Mouse (Mus musculus) kidney, adult 10 weeks (tissue): Measurements from ENCODE around the gene Lhx3. TPM values are rescaled to one million over a fixed set of nuclear protein-coding genes. Genes with fewer than 3 reads are reported as not detected.

Experiments used
- polyA plus RNA-seq: library from polyadenylated mRNA; stranded (reverse); fragments of 350-450 nt; fragmentation: Illumina TruSeq; extraction: RNeasy Lipid Tissue Mini Kit (QIAGEN cat#74804); gene quantifications from one replicate; pipeline ENCODE4 v1.2.3, GENCODE M21; 2014; ENCODE audit warnings: low read depth, low replicate concordance

The Lhx3 gene
- not detected for polyA plus RNA-seq

GRCm38 (mm10) chr2:26208126-26208789 is at the start of gene Lhx3:
Gene Lhx3 (minus strand): TSS chr2:26208289.

GRCm38 (mm10) chr2:26237290-26237782 is 29.2 kb upstream of the Lhx3 start, which contains the start of gene Qsox2:
Gene Qsox2 (minus strand): TSS chr2:26237525.

Other genes starting within 250 kb of the Lhx3 start
- gene Camsap1, start 225.0 kb downstream of the Lhx3 start, polyA plus RNA-seq: 6.3 TPM
- 40.3 TPM for gene Ubac1, start 186.5 kb downstream of the Lhx3 start, polyA plus RNA-seq
- 14.6 TPM for gene Nacc2, start 85.1 kb downstream of the Lhx3 start, polyA plus RNA-seq
- gene Qsox2, start 29.2 kb upstream of the Lhx3 start, polyA plus RNA-seq: 10.4 TPM
- not detected for gene Ccdc187, start 86.3 kb upstream of the Lhx3 start, polyA plus RNA-seq
- 0.65 TPM for gene Gpsm1, start 107.2 kb upstream of the Lhx3 start, polyA plus RNA-seq
- 1.3 TPM for gene Dnlz, start 143.8 kb upstream of the Lhx3 start, polyA plus RNA-seq
- gene Card9, start 152.6 kb upstream of the Lhx3 start, polyA plus RNA-seq: not detected
- 3.8 TPM for gene Snapc4, start 172.4 kb upstream of the Lhx3 start, polyA plus RNA-seq
- gene Entr1, start 181.0 kb upstream of the Lhx3 start, polyA plus RNA-seq: 34.3 TPM
- gene Pmpca, start 181.1 kb upstream of the Lhx3 start, polyA plus RNA-seq: 136 TPM
- 10.9 TPM for gene Inpp5e, start 200.9 kb upstream of the Lhx3 start, polyA plus RNA-seq
- gene Sec16a, start 236.9 kb upstream of the Lhx3 start, polyA plus RNA-seq: 44.5 TPM